8 mouse cellular contexts compared by ENCODE assay signal in genomic region chr19:40471526-40472245, GRCm38 (mm10). TPM values are rescaled to one million over a fixed set of nuclear protein-coding genes. Genes with fewer than 3 reads are reported as not detected.
DNase-seq lines count a peak whose midpoint lies in the region; ATAC-seq lines count a peak whose summit lies in the region.

No protein-coding gene starts in this region.

- H3K27ac ChIP-seq in heart, embryonic 15.5 days = peak overlapping the region; percentile 87

- H3K4me1 ChIP-seq in heart, embryonic 15.5 days (replicated peaks) = peaks cover 54% of the 10 kb centered on the region

- peak; percentile 68 for ATAC-seq in heart, embryonic 15.5 days (replicated peaks; ENCODE audit: insufficient number of reproducible peaks, insufficient read depth, low FRiP score, low read depth)
- no peak for ATAC-seq in megakaryocyte, adult 5-6 weeks (ENCODE audit: poor library complexity, severe bottlenecking)

- no peaks in the 10 kb centered on the region for H3K27me3 ChIP-seq in heart, embryonic 15.5 days

- no peaks in the 10 kb centered on the region for H3K9me3 ChIP-seq in heart, embryonic 15.5 days (replicated peaks)

- WGBS in heart, embryonic 15.5 days = 34% methylated on average over 10 of the region's 10 CpGs

- H3K4me3 ChIP-seq in heart, embryonic 15.5 days = no peak overlapping the region

- H3K36me3 ChIP-seq in heart, embryonic 15.5 days = no peaks in the 10 kb centered on the region

- H3K4me2 ChIP-seq in heart, embryonic 15.5 days = no peak overlapping the region

- 0 out of 2 replicates have a peak overlapping the region, but pooled peaks have one; percentile 12 for H3K9ac ChIP-seq in heart, embryonic 15.5 days

- DNase-seq in left cerebral cortex, adult 18-20 months (ENCODE audit: low spot score in 2 of 2) = peak; percentile 51 to 52
- no peak for DNase-seq in left cerebral cortex, adult 11 months (ENCODE audit: low spot score)
- peak; percentile 56 to 68 for DNase-seq in cerebellum, postnatal 10 days
- peak; percentile 65 to 74 for DNase-seq in right cerebral cortex, adult 2 months (ENCODE audit: low spot score in 2 of 2)
- DNase-seq in spleen, postnatal 14 days (ENCODE audit: low spot score in 2 of 2) = no peak
- no peak for DNase-seq in B cell, adult 2 months

RNA-seq across cellular contexts. Expression of gene Sorbs1, which starts 41.9 kb away (rescaled TPM):
- total RNA-seq in left cerebral cortex, adult 18-20 months (2021) = 100 to 1,000 TPM; 144 to 149 TPM
- polyA plus RNA-seq in heart, embryonic 15.5 days (2015; fragmentation: Nextera tagmentation; extraction: Ambion mirVana) = 103 and 126 TPM in 2 replicates
- total RNA-seq in megakaryocyte, adult 5-6 weeks (2015) = 1.7 and 2.1 TPM in 2 replicates
- total RNA-seq in megakaryocyte, adult 5-6 weeks (2017) = 2.5 and 5.2 TPM in 2 replicates

Comparison
In these comparisons a context has a peak if more than half of its experiments do, and no peak if none do; other contexts are left out.
1. DNase-seq: peak in left cerebral cortex, adult 18-20 months (2 of 2), cerebellum, postnatal 10 days (2 of 2) and right cerebral cortex, adult 2 months (2 of 2); none in left cerebral cortex, adult 11 months (single experiment), spleen, postnatal 14 days (0 of 2) and B cell, adult 2 months (0 of 2).
2. RNA of gene Sorbs1, which starts 41.9 kb away (total RNA-seq): 144 to 149 TPM in left cerebral cortex, adult 18-20 months; 1.7 to 5.2 TPM in megakaryocyte, adult 5-6 weeks; every median in the first group is over 10 times any median in the second.